Mouse (Mus musculus) ES-Bruce4 (cell line): ENCODE data around the gene Serpina3f. TPM values are rescaled to one million over a fixed set of nuclear protein-coding genes. Genes with fewer than 3 reads are reported as not detected.

Source experiments
- H3K27ac ChIP-seq: 2 replicates; pipeline ENCODE4 v1.5.1; 2012; ENCODE audit warnings: low read length, inconsistent platforms; ENCODE audit not compliant: insufficient read depth
- H3K27me3 ChIP-seq: 2 replicates; pipeline ENCODE4 v1.6.1; 2012; ENCODE audit warnings: mild to moderate bottlenecking, low read length, inconsistent platforms; ENCODE audit not compliant: control insufficient read depth, poor library complexity, insufficient read depth, severe bottlenecking
- H3K36me3 ChIP-seq: 2 replicates; pipeline ENCODE4 v1.6.1; 2012; ENCODE audit warnings: inconsistent platforms, mild to moderate bottlenecking, low read length, moderate library complexity; ENCODE audit not compliant: control insufficient read depth, poor library complexity, insufficient read depth, severe bottlenecking
- H3K4me1 ChIP-seq: one replicate; pipeline ENCODE4 v1.8.1; 2011; ENCODE audit warnings: low read length; ENCODE audit not compliant: control insufficient read depth, insufficient read depth
- H3K4me3 ChIP-seq: 2 replicates; pipeline ENCODE4 v1.5.1; 2011; ENCODE audit warnings: low read depth, mild to moderate bottlenecking, low read length
- H3K9ac ChIP-seq: 2 replicates; pipeline ENCODE4 v1.6.1; 2012; ENCODE audit warnings: low read depth, mild to moderate bottlenecking, inconsistent platforms; ENCODE audit not compliant: poor library complexity, severe bottlenecking
- H3K9me3 ChIP-seq: replicated peaks from 2 replicates; pipeline ENCODE4 v1.6.1; 2012; ENCODE audit warnings: mild to moderate bottlenecking, low read length, inconsistent platforms; ENCODE audit not compliant: control insufficient read depth, poor library complexity, insufficient read depth, severe bottlenecking
- CTCF ChIP-seq: IDR thresholded peaks from one replicate; pipeline ENCODE4 v1.8.1; 2011; ENCODE audit warnings: low read depth, low read length
- EP300 ChIP-seq: IDR thresholded peaks from 2 replicates; pipeline ENCODE4 v1.6.1; 2011; ENCODE audit warnings: low read depth, low read length; ENCODE audit not compliant: insufficient read depth
- POLR2A ChIP-seq: IDR thresholded peaks from one replicate; pipeline ENCODE4 v1.8.1; 2011; ENCODE audit warnings: low read length; ENCODE audit not compliant: insufficient read depth
- polyA plus RNA-seq: library from polyadenylated mRNA; stranded (reverse); fragments of >200 nt; gene quantifications from 2 replicates; pipeline ENCODE4 v1.2.4, GENCODE M21; 2011; ENCODE audit warnings: low read depth; ENCODE audit not compliant: missing spikeins, insufficient read depth, insufficient read length

The Serpina3f gene
- polyA plus RNA-seq, 1 experiment, result not detected

- no peak for TF ChIP-seq CTCF
- no peak for TF ChIP-seq POLR2A
- TF ChIP-seq EP300, result no peak
- H3K9me3 ChIP-seq, result no peaks in the 10 kb centered on the region
- no peaks in the 10 kb centered on the region for H3K27me3 ChIP-seq
- no peak overlapping the region for H3K9ac ChIP-seq
- H3K4me3 ChIP-seq, result no peak overlapping the region
- no peaks in the 10 kb centered on the region for H3K36me3 ChIP-seq
- no peak overlapping the region for H3K27ac ChIP-seq
- peaks cover 3% of the 10 kb centered on the region for H3K4me1 ChIP-seq
Observed at GRCm38 (mm10) chr12:104243307-104243706, 29.0 kb downstream of the Serpina3f start.

GRCm38 (mm10) chr12:104245092-104245491 lies 30.7 kb downstream of the Serpina3f start:
- Histone ChIP-seq H3K27ac (no peak overlapping the region), H3K4me3 (no peak overlapping the region), H3K9me3 (no peaks in the 10 kb centered on the region), H3K27me3 (no peaks in the 10 kb centered on the region), H3K9ac (no peak overlapping the region), H3K4me1 (peaks cover 3% of the 10 kb centered on the region), H3K36me3 (no peaks in the 10 kb centered on the region)
- TF ChIP-seq POLR2A, result no peak
- no peak for TF ChIP-seq EP300

GRCm38 (mm10) chr12:104245595-104245994 lies 31.3 kb downstream of the Serpina3f start:
- Histone ChIP-seq H3K36me3 (no peaks in the 10 kb centered on the region), H3K27me3 (no peaks in the 10 kb centered on the region), H3K4me3 (no peak overlapping the region), H3K4me1 (peaks cover 3% of the 10 kb centered on the region), H3K27ac (no peak overlapping the region), H3K9ac (no peak overlapping the region), H3K9me3 (no peaks in the 10 kb centered on the region)
- no peak for TF ChIP-seq CTCF
- no peak for TF ChIP-seq EP300
- TF ChIP-seq POLR2A, result no peak

- no peaks in the 10 kb centered on the region for H3K36me3 ChIP-seq
- H3K4me1 ChIP-seq, result peaks cover 3% of the 10 kb centered on the region
- no peaks in the 10 kb centered on the region for H3K9me3 ChIP-seq
- no peak overlapping the region for H3K4me3 ChIP-seq
- no peak overlapping the region for H3K27ac ChIP-seq
- TF ChIP-seq CTCF (no peak), POLR2A (no peak), EP300 (no peak)
- no peaks in the 10 kb centered on the region for H3K27me3 ChIP-seq
- no peak overlapping the region for H3K9ac ChIP-seq
Observed at GRCm38 (mm10) chr12:104247553-104248002, 33.2 kb downstream of the Serpina3f start.

GRCm38 (mm10) chr12:104248231-104248630 lies 33.9 kb downstream of the Serpina3f start:
- Histone ChIP-seq H3K36me3 (no peaks in the 10 kb centered on the region), H3K4me3 (no peak overlapping the region), H3K27ac (no peak overlapping the region), H3K27me3 (no peaks in the 10 kb centered on the region), H3K4me1 (peaks cover 3% of the 10 kb centered on the region), H3K9ac (no peak overlapping the region), H3K9me3 (no peaks in the 10 kb centered on the region)
- TF ChIP-seq EP300 (no peak), POLR2A (no peak), CTCF (no peak)

DNA sequence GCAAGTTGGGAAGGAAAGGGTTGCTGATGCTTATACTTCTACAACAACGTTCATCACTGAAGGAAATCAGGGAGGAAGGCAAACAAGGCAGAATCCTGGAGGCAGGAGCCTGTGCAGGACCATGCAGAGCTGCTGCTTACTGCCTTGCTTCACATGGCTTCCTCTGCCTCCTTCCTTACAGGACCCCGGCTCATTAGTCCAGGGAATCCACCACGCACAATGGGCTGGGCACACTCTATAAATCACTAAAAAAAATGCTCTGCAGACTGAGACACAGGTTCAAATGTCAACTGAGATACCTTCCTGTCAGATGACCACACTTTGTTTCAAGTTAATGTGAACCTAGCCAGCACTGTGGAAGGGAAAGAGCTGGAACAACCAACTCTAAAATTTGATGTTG lies 46.7 kb downstream of the Serpina3f start:
- no peaks in the 10 kb centered on the region for H3K9me3 ChIP-seq
- no peak overlapping the region for H3K27ac ChIP-seq
- TF ChIP-seq POLR2A (no peak), EP300 (no peak), CTCF (no peak)
- no peak overlapping the region for H3K4me3 ChIP-seq
- no peak overlapping the region for H3K9ac ChIP-seq
- no peaks in the 10 kb centered on the region for H3K36me3 ChIP-seq
- H3K27me3 ChIP-seq, result no peaks in the 10 kb centered on the region
- H3K4me1 ChIP-seq, result no peaks in the 10 kb centered on the region
